Mouse (Mus musculus): ENCODE data around the gene Pfdn6.

Gene Pfdn6

DNA sequence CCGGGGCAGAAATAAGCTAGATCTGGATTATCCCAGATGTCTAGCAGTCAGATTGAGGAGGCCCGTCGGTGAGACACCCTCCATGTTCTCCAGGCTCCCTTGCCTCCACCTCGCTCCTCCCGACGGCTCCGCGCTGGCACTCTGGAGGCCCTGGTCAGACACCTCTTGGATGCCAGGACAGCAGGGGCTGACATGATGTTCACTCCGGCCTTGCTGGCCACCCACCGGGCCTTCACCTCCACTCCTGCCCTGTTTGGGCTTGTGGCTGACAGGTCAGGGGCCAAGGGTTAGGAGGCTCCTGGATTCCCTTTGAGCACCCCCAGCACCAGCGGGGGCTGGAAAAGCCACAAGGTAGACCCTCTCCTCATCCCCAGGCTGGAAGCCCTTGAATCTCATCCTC lies 8.2 kb downstream of the Pfdn6 start:
- no peak for DNase-seq (ENCODE audit: low spot score in 2 of 2)

DNA sequence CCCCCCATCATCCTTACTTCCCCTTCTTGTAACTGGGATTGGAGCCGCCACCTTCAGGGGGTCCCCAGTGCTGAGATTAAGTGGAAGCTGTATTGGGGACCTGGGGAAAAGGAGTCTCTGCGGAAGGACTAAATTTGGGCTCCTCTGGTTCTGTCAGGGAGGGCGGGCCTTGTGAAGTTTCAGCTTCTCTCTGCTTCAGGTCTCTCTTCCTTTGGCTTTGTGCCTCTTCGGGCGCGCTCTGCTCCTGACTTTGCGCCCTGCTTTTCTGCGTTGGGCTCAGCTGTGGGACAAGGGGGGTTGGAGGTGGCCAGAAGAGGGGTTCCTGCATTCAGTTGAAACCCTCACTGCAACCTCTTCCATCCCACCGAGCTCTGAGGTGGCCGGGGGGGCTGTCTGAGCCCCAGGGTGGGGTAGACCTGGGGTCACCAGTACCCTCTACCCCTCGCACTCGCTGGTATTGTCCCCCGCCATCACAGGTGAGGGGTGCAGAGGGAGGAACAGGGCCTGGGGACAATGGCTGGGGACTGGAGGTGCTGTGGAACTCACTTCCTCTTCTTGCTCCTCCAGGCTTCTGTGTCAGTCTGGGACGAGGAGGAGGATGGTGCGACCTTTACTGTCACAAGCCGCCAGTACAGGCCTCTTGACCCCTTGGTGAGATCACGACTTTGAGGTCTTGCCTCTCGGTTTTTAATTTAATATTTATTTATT lies 8.8 kb downstream of the Pfdn6 start:
- DNase-seq (ENCODE audit: low spot score in 2 of 2): no peak

DNA sequence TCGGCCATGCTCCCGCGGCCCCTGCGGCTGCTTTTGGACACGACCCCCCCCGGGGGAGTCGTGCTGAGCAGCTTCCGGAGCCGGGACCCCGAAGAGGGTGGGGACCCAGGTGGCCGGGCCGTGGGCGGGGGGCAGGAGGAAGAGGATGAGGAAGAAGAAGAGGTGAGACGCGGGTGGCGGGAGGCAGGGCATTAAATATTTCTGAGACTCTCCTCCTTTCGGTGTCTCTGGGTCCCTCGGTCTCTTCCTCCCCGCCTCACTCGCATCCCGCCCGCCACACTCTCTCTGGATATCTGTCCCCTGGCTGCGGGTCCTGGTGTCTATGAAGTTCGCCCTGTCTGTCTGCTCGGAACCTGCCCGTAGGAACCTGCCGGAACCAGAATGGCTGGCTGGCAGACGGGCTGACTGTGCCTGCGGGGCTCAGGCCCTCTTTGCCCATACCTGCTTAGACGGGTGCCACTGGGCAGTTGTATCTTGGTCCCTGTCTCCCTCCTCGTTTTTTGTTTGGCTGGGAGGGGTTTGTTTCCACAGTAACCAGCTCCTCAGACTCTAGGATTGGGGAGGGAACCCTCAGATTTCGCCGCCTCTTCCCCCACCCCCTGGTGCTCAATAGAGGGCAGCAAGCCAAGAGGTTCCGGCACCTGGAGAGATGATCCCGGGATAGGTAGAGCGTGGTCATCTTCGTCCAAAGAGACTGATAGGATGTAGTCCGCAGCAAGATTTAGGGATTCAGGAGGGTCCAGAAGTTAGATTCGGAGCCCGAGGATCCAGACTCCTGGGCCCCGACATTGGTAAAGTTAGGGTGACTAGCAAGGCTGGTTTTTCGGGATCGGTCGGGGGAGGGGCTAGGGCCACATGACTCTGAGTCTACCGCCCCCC lies 9.6 kb downstream of the Pfdn6 start:
- DNase-seq (ENCODE audit: low spot score in 2 of 2): peak; percentile 51 to 65

DNA sequence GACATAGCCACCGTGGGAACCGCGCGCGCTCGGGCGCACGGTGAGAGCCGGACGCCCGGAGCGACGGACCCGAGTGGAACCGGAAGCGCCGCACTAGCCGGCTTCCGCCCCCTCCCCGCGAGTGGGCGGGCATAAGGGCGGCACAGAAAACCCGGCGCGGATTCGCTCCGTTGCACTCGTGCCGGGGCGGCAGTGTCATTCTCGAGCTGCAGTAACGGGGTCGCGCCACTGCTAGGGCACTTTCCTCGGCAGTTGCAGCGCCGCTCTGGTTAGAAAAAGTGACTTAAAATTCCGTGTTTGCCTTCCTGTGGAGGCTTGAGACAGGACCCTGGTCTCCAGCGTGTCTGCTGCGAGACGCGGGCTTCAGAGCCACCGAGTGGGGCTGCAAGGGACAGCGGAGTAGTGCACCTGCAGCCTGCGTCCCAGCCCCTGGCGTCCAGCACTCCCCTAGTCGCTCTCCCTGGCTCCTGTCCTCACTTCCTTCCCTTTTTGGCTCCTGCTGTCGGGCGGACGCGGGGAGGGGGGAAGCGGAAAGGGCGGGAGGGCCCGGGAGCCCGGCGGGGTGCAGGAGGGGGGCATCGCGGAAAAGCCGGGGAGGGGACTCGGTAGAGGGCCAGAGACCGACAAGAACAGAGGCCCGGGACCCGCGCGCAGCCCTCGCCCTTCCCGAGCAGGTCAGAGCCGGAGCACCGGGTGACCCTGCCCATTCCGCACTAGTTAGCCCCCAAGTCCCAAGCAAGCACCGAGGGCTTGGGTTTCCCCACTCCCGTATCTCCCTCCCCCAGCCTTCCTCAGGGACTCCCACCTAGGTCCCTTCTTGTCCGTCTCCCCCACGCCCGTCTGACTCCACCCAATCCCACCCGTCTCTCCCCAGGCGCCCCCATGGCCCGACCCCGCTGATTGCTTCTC lies 10.5 kb downstream of the Pfdn6 start, which contains the start of gene Rgl2:
Gene Rgl2 (plus strand): TSS at position 173 of the 909 bp plus-strand sequence.
- peak; percentile 81 to 88 for DNase-seq (ENCODE audit: low spot score in 2 of 2)

DNA sequence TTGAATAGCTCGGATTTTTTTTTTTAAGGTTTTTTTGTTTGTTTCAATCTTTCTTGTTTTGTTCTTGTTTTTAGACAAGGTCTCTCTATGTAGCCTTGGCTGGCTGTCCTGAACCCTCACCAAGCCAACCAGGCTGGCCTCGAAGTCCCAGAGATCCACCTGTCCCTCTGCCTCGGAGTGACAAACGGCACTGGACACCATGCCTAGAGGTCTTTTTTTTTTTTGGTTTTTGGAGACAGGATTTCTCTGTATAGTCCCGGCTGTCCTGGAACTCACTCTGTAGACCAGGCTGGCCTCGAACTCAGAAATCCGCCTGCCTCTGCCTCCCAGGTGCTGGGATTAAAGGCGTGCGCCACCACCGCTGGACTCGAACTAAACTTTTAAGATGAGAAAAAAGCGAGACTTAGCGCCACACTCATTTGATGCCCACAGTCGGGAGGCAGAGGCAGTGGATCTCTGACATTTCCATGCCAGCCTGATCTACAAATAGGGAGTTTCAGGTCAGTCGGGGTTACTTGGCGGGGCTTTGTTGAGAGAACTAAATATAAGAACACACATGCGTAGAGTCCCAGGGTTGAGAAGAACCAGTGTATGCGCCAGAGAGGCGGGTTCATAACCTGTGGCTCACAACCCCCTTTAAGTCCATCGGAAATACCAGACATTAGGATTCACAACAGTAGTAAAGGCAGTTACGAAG lies 11.7 kb downstream of the Pfdn6 start:
- DNase-seq (ENCODE audit: low spot score in 2 of 2): no peak

DNA sequence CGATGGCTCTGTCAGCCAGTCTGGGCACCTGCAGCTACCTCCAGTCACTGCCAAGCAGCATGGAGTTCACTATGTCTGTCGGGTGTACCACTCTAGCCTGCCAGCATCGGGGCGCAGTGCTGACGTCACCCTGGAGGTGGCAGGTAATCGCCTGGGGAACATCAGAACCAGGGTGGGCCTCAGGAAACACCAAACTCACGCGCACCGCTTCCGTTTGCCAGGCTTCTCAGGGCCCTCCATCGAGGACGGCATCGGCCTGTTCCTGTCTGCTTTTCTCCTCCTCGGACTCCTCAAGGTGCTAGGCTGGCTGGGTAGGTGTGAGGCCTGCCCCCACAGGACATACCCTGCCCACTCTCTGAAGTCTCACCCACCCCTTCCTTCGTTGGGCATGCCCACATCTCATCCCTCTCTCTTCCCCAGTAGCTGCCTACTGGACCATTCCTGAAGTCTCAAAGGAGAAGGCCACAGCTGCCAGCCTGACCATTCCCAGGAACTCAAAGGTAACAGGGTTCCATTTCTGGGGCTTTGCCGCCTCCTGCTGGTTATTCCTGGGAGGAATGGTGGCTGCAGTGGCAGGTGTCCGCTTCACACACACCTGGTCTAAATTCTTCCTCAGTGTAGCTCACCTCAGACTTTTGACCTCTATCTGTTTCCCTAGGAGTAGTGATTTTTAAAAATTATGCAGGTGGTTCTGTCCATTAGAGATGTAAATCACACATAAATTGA lies 13.8 kb downstream of the Pfdn6 start:
- no peak for DNase-seq (ENCODE audit: low spot score in 2 of 2)

DNA sequence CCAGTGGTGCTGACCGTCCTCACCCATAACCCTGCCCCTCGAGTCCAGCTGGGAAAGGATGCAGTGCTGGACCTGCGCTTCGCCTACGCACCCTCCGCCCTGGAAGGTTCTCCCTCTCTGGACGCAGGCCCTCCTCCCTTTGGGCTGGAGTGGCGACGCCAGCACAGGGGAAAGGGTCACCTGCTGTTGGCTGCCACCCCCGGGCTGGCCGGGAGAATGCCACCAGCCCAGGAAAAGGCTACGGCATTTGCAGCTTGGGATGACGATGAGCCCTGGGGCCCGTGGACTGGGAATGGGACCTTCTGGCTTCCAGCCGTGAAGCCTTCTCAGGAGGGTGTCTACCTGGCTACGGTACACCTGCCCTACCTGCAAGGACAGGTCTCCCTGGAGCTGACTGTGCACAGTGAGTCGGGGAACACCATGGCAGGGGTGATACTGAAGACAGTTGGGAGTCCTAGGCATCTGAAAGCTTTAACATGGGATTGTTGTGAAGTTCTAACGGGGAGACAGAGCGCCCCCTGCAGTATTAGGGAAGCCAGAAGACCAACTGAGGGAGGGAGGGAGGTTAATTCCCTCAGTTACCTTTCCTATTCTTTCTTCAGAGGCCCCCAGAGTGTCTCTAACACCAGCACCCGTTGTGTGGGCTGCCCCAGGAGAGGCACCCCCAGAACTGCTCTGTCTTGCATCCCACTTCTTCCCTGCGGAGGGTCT lies 14.6 kb downstream of the Pfdn6 start:
- DNase-seq (ENCODE audit: low spot score in 2 of 2): no peak

DNA sequence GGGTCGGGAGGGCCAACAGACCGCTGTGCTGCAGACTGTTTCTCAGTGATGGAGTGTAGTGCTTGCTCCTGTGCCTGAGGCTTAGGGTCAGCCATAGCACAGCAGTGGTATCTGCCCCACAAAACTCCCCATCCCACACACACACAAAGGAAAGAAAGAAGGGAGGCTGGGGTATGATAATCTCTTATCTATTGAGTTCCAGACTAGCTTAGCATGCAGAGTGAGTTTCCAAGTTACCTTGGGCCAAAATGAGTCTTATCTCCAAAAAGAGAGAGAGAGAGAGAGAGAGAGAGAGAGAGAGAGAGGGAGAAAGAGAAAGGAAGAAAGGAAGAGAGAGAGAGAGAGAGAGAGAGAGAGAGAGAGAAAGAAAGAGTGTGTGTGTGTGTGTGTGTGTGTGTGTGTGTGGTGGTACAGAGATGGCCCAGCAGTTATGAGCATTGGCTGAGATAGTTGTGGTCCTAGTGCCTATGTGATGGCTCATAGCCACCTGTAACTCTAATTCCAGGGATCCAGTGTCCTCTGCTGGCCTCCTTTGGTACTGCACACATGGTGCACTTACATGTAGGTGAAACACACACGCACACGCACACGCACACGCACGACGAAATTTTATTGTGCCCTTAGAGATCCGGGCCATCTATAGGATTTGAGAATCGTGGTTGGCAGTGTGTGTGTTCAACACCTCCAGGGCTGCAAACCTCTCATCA lies 15.4 kb downstream of the Pfdn6 start:
- DNase-seq (ENCODE audit: low spot score in 2 of 2): no peak

DNA sequence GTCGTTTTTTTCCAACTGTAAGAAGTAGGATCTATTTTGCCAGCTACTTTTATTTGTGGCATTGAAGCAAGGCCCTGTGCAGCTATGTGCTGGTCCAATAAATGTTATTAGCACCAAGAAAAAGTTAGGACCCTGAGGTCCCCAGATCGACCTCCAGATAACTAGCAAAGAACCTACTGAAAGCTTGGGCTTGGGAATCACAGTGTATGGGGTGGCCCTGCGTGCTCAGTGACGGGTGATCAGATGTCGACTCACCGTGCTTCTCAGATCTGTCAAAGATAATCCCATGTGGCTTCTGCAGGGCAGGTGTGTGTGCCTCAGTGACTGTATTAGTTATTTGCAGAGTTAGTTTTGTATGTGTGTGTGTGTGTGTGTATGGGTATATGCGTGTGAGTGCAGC lies 18.8 kb downstream of the Pfdn6 start:
- no peak for DNase-seq (ENCODE audit: low spot score in 2 of 2)

DNA sequence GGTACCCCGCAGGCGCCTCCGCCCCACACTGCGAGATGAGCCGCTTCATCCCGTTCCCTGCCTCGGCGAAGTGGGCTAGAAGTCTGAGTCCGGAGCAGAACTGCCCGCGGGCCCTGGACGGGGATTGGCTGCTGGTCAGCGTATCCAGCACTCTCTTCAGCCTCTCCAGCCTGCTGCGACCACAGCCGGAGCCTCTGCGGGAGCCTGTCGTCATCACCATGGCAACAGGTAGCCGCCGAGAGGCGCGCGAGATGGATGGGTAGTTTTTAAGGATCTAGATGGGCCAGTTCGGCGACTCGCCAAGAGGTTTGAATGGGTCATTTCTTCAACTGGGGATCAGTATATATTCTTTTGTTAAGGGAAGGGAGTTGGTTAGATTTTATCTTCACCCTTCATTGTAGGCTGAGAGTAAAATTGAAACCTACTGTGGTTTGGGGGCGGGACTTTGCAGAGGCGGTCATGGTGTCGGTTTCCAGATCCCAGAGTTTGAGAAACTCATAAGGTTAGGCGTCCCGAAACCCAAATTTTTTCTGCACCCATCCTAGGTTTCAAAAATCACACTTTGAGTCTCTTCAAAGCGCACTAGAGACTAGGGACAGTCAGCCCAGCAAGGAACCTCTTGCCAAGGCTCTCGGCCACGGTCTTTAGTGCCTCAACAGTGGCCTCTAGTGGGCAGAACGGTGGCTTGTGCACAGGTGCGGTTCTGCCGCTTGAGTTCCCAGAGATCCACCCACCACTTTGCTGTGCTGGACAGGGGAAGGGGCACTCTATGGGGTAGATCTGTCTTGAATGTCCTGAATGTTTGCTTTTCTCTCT lies 19.7 kb downstream of the Pfdn6 start:
- DNase-seq (ENCODE audit: low spot score in 2 of 2): peak; percentile 63 to 65

DNA sequence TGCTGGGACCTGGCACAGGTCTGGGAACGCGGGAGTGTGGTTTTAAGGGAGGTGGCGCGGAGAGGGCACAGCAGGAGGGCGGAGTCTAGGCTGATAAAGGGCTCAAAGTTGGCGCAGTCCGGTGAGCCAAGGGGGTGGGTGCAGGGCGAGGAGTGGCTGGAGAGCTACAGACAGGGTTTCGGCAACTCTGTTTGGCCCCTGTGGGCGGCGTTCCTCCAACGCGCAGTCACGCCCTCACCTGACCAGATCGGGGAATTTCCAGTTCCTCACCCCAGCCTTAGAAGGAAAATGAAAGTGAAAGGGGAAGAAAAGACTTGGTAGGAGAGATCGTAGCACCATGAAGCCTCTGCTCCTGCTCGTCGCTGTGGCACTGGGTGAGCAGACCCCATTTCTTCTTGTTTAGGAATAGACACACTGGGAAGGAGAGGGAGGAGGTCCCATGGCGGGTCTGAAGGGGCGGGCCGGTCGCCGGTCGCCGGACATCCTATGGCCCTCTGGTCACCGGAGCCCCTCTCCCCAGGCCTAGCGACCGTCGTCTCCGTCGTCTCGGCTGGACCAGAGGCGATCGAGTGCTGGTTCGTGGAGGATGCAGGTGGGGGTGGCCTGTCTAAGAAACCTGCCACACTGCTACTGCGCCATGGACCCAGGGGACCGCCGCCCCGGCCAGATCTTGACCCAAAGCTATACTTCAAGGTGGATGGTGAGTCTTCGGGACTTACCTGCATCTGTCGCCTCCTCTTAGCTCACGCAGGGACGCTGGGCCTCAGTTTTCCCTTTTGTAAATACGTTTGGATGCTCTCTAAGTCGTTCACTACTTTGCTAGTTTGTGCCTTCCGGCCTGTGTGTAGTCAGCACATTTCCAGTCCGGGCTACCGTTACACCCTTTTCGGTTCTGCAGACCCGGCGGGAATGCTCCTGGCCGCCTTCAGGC lies 20.5 kb downstream of the Pfdn6 start:
- no peak for DNase-seq (ENCODE audit: low spot score in 2 of 2)

DNA sequence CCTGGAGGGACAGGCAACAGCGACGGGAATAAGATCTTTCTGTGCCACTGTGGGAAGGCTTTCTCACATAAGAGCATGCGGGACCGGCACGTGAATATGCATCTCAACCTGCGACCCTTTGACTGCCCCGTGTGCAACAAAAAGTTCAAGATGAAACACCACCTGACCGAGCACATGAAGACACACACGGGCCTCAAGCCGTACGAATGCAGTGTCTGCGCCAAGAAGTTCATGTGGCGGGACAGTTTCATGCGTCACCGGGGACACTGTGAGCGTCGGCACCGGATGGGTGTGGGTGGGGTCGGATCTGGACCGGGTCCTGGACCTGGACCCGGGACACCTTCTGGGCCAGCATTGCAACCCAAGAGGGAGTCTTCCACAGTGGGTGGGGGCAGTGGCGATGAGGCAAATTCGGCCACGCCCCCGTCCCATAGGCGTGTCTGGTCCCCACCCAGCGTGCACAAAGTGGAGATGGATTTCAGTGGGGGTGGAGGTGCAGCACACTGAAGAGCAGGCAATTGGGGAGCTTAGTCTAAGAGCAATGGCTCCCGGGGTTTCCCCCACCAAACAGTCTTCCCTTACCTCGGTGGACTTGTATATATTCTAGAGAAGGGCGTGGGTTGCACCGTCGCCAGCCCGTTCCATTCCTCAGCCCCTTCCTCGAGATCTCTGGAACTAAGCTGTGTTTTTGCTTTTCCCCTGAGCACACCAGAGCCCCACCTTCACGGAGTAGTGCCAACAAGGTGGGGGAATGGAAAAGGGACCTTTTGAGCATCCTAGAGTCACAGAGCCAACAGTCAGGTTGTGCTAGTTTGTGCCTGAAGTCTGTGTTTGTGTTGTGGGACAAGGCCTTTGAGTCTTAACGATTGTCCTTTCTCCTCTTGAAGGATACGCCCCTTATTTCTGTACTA lies 21.6 kb downstream of the Pfdn6 start:
- DNase-seq (ENCODE audit: low spot score in 2 of 2): no peak

DNA sequence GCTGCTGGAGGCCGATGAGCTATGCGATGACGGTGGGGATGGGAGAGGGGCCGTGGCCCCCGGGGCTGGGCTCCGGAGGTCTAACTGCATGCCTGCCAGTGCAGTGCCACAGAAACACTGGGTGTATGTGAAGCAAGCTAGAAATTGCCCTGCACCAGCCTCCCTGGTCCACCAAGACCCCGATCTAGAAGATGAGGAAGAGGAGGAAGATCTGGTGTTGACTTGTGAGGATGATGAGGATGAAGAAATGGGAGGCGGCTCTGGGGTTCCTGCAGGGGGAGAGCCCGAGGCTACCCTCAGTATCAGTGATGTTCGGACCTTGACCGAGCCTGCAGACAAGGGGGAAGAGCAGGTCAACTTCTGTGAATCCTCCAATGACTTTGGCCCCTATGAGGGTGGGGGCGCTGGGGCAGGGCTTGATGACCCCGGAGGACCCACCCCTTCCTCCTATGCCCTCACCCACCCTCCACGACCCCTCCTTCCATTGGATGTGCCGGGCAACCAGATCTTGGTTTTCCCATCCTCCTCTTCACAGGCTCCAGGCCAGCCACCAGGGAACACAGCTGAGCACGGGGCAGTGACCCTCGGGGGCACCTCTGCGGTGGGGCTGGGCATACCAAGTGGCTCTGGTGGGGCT lies 22.4 kb downstream of the Pfdn6 start:
- DNase-seq (ENCODE audit: low spot score in 2 of 2): no peak

DNA sequence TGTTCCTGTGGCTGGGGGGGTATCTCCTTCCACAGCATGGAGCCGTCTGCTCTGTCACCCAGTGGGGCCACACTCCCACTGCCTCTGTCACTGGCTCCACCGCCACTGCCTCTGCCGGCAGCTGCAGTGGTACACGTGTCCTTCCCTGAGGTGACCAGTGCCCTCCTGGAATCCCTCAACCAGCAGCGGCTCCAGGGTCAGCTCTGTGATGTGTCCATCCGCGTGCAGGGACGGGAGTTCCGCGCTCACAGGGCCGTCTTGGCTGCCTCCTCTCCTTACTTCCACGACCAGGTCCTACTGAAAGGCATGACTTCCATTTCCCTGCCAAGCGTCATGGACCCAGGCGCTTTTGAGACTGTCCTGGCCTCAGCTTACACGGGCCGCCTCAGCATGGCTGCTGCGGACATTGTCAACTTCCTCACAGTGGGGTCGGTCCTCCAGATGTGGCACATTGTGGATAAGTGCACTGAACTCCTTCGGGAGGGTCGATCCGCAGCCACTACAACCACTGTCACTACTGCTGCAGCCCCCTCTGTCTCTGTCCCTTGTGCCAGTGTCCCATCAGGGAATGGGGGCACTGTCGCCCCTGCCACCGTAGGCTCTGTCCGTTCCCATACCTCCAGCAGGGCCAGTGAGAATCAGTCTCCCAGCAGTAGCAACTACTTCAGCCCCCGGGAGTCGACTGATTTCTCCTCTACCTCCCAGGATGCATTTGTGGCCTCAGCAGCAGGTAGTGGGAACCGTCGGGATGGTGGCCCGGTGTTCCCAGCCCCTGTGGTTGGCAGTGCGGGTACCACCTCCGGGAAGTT lies 23.1 kb downstream of the Pfdn6 start:
- no peak for DNase-seq (ENCODE audit: low spot score in 2 of 2)

DNA sequence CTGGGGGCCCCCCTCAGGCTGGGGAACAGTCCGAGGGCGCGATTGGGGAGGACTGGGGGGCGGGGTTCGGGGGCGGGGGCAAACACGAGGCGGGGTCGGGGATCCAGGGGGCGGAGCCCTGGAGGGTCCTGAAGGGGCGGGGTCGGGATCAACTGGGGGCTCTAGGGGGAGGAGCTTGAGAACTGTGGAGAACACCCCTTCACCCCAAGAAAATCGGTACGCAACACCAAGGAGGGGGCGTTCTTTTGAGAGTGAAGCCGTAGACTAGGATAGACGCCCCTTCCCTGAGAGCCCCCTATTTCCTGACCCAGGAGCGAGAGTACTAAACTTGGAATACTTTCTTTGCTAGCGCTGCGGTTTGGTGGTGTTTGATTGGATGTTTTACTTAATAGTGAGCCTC lies 23.8 kb downstream of the Pfdn6 start:
- no peak for DNase-seq (ENCODE audit: low spot score in 2 of 2)
